Mouse (Mus musculus) myocyte (in vitro differentiated cells): Measurements from ENCODE around the gene Lgals3bp.

Experiments used
- MYOD1 ChIP-seq, 3 experiments: IDR thresholded peaks; one replicate each; pipeline ENCODE4 v1.6.1; 2011; ENCODE audit warnings: control low read depth in 2 of 3, low read depth in 2 of 3, mild to moderate bottlenecking in 2 of 3, moderate library complexity in 1 of 3; ENCODE audit not compliant: insufficient read length in 2 of 3, control insufficient read depth in 1 of 3
- MYOG ChIP-seq, 3 experiments: IDR thresholded peaks; one replicate each; pipeline ENCODE4 v1.6.1; 2011; ENCODE audit warnings: control low read depth in 2 of 3, low read depth in 2 of 3, mild to moderate bottlenecking in 2 of 3; ENCODE audit not compliant: insufficient read length in 2 of 3, control insufficient read depth in 1 of 3, insufficient read depth in 1 of 3
- POLR2A ChIP-seq: IDR thresholded peaks from one replicate; pipeline ENCODE4 v1.6.1; 2011; ENCODE audit warnings: low read depth, mild to moderate bottlenecking, control low read depth, moderate library complexity; ENCODE audit not compliant: insufficient read length
- POLR2AphosphoS2 ChIP-seq: IDR thresholded peaks from one replicate; pipeline ENCODE4 v1.6.1; 2011; ENCODE audit warnings: low read depth, control low read depth; ENCODE audit not compliant: insufficient read length
- USF1 ChIP-seq: IDR thresholded peaks from one replicate; pipeline ENCODE4 v1.6.1; 2011; ENCODE audit warnings: low read depth, mild to moderate bottlenecking, control low read depth, moderate library complexity

- no peak for TF ChIP-seq USF1
- TF ChIP-seq POLR2A, result no peak
- TF ChIP-seq MYOG (IDR thresholded peaks at IDR 0.05; ENCODE audit: control insufficient read depth in 1 of 3, insufficient read depth in 1 of 3, insufficient read length in 2 of 3, low read depth in 2 of 3), result no peak
- no peak for TF ChIP-seq POLR2AphosphoS2
- TF ChIP-seq MYOD1 (IDR thresholded peaks at IDR 0.05; ENCODE audit: control insufficient read depth in 1 of 3, insufficient read length in 2 of 3, low read depth in 2 of 3), result no peak
These were observed 26.1 kb upstream of the Lgals3bp start, which contains the start of gene C1qtnf1 for GRCm38 (mm10) chr11:118427986-118428385.
